Mouse (Mus musculus) bone marrow, adult 2 months (tissue): ENCODE measurements around the gene Ccl28. TPM values are rescaled to one million over a fixed set of nuclear protein-coding genes. Genes with fewer than 3 reads are reported as not detected.
"Not testable (repeated sequence)": the region's sequence is repeated elsewhere in the genome, so short reads cannot be mapped to it uniquely, and the experiment has no call there.

Source experiments
- H3K27ac ChIP-seq: fragments of 200-500 bp; 2 replicates; pipeline ENCODE4 v1.5.1; 2012; ENCODE audit warnings: low read depth, mild to moderate bottlenecking, control low read depth, inconsistent platforms, low read length; ENCODE audit not compliant: control insufficient read depth, poor library complexity, insufficient read depth
- H3K4me1 ChIP-seq: fragments of 200-500 bp; 2 replicates; pipeline ENCODE4 v1.6.1; 2011; ENCODE audit warnings: low read length; ENCODE audit not compliant: control insufficient read depth, insufficient read depth
- H3K4me3 ChIP-seq: fragments of 200-500 bp; replicated peaks from 2 replicates; pipeline ENCODE3; 2011; ENCODE audit warnings: mild to moderate bottlenecking, low read depth, low read length, control low read depth; ENCODE audit not compliant: control insufficient read depth
- CTCF ChIP-seq: fragments of 200-500 bp; IDR thresholded peaks from 2 replicates; pipeline ENCODE4 v1.5.1; 2011; ENCODE audit warnings: low read length, control low read depth; ENCODE audit not compliant: control insufficient read depth, insufficient read depth
- POLR2A ChIP-seq: fragments of 200-500 bp; IDR thresholded peaks from 2 replicates; pipeline ENCODE4 v1.6.1; 2011; ENCODE audit warnings: low read depth, mild to moderate bottlenecking, control low read depth, low read length, borderline replicate concordance; ENCODE audit not compliant: control insufficient read depth
- WGBS: fragments of 180-500 bp; shearing (Covaris S2); methylation state at CpG from one replicate; pipeline ENCODE4 v1.1.7; 2018; 5-methylcytosine and 5-hydroxymethylcytosine counted together
- polyA plus RNA-seq: library from polyadenylated mRNA; stranded (reverse); fragments of >200 nt; gene quantifications from 2 replicates; pipeline ENCODE4 v1.2.4, GENCODE M21; 2011; ENCODE audit warnings: low replicate concordance; ENCODE audit not compliant: missing spikeins, insufficient read depth, insufficient read length

Ccl28 gene
- polyA plus RNA-seq = not detected in 2 replicates

DNA sequence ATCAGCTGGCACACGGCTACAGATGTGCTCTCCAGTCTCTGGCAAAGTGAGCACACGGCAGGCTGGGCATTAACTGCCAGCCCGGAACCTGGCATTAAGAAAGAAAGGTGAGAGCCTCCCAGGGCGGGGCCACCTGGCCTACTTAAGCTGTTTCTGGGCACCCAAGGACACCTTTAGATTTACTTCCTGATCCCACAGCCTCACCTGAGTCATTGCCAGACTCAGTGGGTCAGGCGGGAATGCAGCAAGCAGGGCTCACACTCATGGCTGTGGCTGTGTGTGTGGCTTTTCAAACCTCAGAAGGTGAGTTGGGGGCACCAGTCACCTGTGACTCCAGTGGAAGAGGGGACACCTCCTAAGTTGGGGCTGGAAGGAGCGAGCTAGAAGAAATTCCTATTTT, at the start of gene Ccl28:
Gene Ccl28 (plus strand): TSS at position 186 of the 400 bp plus-strand sequence.
- Histone ChIP-seq H3K4me1 (no peaks in the 10 kb centered on the region), H3K27ac (no peak within 1 kb of the TSS), H3K4me3 (no peak within 1 kb of the TSS)
- TF ChIP-seq POLR2A (no peak), CTCF (no peak)
- WGBS = 77% methylated on average over 6 of the region's 6 CpGs

DNA sequence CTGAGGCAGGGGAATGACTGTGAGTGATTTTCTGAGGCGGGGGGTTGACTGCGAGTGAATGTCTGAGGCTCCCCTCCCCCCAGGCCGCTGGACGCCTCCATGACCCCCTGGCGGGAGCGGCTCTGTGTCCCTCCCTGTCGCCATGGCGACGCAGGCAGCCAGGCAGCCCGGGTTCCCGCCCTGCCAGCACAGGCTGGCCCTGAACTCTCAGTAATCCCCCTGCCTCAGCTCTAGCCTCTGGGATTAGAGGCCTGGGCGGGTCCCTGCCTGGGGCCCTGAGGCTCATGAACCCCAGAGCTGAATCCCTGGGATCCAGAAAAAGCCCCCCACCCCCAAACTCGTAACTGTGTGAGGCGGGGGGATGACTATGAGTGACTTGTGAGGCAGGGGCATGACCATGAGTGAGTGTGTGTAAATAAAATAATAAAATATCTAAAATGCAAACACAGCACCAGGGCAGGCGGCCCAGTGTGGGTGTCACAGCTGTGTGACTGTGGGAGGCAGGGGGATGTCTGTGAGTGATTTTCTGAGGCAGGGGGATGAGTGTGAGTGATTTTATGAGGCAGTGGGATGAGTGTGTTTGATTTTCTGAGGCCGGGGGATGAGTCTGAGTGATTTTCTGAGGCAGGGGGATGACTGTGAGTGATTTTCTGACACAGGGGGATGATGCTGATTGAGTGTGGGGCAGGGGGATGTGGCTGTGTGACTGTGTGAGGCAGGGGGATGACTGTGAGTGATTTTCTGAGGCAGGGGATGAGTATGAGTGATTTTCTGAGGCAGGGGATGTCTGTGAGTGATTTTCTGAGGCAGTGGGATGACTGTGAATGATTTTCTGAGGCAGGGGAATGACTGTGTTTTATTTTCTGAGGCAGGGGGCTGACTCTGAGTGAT, 27.1 kb upstream of the Ccl28 start:
- 66% methylated on average over 16 of the region's 16 CpGs for WGBS
- H3K4me3 ChIP-seq, H3K27ac ChIP-seq, H3K4me1 ChIP-seq: not testable (repeated sequence)

DNA sequence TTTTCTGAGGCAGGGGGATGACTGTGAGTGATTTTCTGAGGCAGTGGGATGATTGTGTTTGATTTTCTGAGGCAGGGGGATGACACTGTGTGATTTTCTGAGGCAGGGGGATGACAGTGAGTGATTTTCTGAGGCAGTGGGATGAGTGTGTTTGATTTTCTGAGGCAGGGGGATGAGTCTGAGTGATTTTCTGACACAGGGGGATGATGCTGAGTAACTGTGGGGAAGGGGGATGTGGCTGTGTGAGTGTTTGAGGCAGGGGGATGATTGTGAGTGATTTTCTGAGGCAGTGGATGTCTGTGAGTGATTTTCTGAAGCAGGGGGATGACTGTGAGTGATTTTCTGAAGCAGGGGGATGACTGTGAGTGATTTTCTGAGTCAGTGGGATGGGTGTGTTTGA, 25.2 kb upstream of the Ccl28 start:
- not testable (repeated sequence) for H3K27ac ChIP-seq, H3K4me3 ChIP-seq, H3K4me1 ChIP-seq

DNA sequence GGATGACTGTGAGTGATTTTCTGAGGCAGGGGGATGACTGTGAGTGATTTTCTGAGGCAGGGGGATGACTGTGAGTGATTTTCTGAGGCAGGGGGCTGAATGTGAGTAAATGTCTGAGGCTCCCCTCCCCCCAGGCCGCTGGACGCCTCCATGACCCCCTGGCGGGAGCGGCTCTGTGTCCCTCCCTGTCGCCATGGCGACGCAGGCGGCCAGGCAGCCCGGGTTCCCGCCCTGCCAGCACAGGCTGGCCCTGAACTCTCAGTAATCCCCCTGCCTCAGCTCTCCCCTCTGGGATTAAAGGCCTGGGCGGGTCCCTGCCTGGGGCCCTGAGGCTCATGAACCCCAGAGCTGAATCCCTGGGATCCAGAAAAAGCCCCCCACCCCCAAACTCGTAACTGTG, 24.6 kb upstream of the Ccl28 start:
- not testable (repeated sequence) for H3K4me1 ChIP-seq, H3K27ac ChIP-seq, H3K4me3 ChIP-seq
- WGBS = 71% methylated on average over 12 of the region's 12 CpGs

DNA sequence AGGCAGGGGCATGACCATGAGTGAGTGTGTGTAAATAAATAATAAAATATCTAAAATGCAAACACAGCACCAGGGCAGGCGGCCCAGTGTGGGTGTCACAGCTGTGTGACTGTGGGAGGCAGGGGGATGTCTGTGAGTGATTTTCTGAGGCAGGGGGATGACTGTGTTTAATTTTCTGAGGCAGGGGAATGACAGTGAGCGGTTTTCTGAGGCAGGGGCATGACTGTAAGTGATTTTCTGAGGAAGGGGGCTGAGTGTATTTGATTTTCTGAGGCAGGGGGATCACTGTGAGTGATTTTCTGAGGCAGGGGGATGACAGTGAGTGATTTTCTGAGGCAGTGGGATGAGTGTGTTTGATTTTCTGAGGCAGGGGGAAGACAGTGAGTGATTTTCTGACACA, 24.1 kb upstream of the Ccl28 start:
- H3K4me3 ChIP-seq, H3K4me1 ChIP-seq, H3K27ac ChIP-seq: not testable (repeated sequence)
- 72% methylated on average over 2 of the region's 2 CpGs for WGBS

DNA sequence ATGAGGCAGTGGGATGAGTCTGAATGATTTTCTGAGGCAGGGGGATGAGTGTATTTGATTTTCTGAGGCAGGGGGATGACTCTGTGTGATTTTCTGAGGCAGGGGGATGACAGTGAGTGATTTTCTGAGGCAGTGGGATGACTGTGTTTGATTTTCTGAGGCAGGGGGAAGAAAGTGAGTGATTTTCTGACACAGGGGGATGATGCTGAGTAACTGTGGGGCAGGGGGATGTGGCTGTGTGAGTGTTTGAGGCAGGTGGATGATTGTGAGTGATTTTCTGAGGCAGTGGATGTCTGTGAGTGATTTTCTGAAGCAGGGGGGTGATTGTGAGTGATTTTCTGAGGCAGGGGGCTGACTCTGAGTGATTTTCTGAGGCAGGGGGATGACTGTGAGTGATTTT, 23.5 kb upstream of the Ccl28 start:
- H3K4me1 ChIP-seq, H3K27ac ChIP-seq, H3K4me3 ChIP-seq: not testable (repeated sequence)

DNA sequence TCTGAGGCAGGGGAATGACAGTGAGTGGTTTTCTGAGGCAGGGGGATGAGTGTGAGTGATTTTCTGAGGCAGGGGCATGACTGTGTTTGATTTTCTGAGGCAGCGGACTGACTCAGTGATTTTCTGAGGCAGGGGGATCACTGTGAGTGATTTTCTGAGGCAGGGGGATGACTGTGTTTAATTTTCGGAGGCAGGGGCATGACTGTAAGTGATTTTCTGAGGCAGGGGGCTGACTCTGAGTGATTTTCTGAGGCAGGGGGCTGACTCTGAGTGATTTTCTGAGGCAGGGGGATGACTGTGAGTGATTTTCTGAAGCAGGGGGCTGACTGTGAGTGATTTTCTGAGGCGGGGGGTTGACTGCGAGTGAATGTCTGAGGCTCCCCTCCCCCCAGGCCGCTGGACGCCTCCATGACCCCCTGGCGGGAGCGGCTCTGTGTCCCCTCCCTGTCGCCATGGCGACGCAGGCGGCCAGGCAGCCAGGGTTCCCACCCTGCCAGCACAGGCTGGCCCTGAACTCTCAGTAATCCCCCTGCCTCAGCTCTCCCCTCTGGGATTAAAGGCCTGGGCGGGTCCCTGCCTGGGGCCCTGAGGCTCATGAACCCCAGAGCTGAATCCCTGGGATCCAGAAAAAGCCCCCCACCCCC, 20.8 kb upstream of the Ccl28 start:
- not testable (repeated sequence) for H3K4me3 ChIP-seq, H3K27ac ChIP-seq, H3K4me1 ChIP-seq
- WGBS = 57% methylated on average over 13 of the region's 13 CpGs

DNA sequence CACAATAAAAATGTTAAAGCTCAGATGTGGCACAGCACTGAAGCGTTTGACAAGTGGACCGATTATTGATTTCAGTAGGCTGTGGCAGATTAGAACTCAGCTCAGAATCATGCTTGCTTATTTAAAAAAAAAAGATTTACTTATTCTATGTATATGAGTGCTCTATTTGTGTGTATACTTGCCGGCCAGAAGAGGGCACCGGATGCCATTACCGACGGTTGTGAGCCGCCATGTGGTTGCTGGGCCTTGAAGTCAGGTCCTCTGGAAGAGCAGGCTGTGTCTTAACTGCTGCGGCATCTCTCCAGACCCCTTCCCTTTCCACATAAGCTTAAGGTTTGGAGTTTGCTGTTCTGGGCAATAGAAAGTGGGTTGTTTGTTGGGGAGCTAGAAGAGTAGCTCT, 19.7 kb upstream of the Ccl28 start:
- not testable (repeated sequence) for H3K4me1 ChIP-seq, H3K27ac ChIP-seq, H3K4me3 ChIP-seq
- 89% methylated on average over 8 of the region's 8 CpGs for WGBS
- 0 out of 2 replicates have a peak, but pooled peaks have one; percentile 12 for TF ChIP-seq CTCF

DNA sequence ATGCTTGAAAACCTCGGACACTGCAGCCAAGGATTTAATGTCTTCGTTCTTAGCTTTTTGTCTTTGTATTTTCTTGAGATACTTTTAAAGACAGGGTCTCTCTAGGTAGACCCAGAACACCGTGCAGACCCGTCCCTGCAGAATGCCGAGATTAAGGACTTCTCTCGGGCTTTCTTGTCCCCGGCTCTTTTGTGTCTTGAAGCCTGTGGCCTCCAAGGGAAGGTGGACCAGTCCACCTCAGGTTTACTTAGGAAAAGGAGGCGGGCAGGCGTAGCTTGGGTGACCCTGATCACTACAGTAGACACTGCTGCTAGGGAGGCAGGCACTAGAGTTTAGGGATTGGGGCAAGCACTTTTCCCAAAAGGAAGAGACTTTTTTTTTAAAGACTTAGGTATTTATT, 19.3 kb upstream of the Ccl28 start:
- WGBS = 83% methylated on average over 8 of the region's 9 CpGs
- not testable (repeated sequence) for H3K4me1 ChIP-seq, H3K27ac ChIP-seq, H3K4me3 ChIP-seq

DNA sequence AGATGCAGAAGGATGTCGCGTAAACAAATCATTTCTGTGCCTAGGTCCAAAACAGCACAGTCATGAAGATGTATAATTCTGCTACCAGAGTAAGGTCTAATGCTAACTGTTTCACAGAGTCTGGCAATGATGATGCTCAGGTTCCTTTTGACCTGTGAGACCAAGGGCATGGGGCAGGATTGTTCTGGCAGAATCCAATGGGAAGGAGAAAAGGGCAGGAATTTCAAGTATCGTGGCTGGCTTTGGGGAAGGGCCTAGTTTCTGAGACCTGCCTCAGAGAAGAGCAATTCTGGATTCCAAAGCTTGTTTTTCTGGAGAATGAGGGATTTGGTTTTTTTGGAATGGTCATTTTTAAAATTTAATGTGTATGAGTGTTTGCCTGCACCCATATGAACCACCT, 4.8 kb upstream of the Ccl28 start:
- TF ChIP-seq CTCF (no peak), POLR2A (no peak)
- no peaks in the 10 kb centered on the region for H3K4me1 ChIP-seq
- no peak overlapping the region for H3K4me3 ChIP-seq
- H3K27ac ChIP-seq = no peak overlapping the region
- 90% methylated on average over 3 of the region's 3 CpGs for WGBS
